10 mouse cellular contexts compared by ENCODE assay signal in genomic region chr7:35127001-35127400, GRCm38 (mm10). TPM values are rescaled to one million over a fixed set of nuclear protein-coding genes. Genes with fewer than 3 reads are reported as not detected.
DNase-seq lines count a peak whose midpoint lies in the region; ATAC-seq lines count a peak whose summit lies in the region.
"Had no signal": no experiment of that assay in that cellular context is flagged by ENCODE, and none has a peak within 500 bp of the region (broad histone marks: within the 10 kb centered on the region; RNA-seq: fewer than 3 reads in every experiment).

No protein-coding gene starts in this region.

- DNase-seq in layer of hippocampus, adult 8-10 months (ENCODE audit: low spot score in 2 of 2): peak; percentile 34 to 50
- no peak for DNase-seq in layer of hippocampus, adult 11-12 months (ENCODE audit: low spot score)
- DNase-seq in Muller cell, postnatal 12 days (ENCODE audit: inconsistent ontology term): peak; percentile 22
- peak; percentile 68 for DNase-seq in brain, adult 2 months (ENCODE audit: low read depth, low spot score)
- no peak for DNase-seq in urinary bladder, adult 18-20 months (ENCODE audit: low spot score in 2 of 2)
- DNase-seq: gastrocnemius, postnatal 14 days; thymus, postnatal 14 days had no signal

- ATAC-seq in megakaryocyte, adult 5-6 weeks (ENCODE audit: poor library complexity, severe bottlenecking): peak; percentile 71
- no peak; the same call in 1 of the 2 replicates for ATAC-seq in erythroblast, adult 5-6 weeks (replicated peaks; ENCODE audit: low FRiP score, poor library complexity, severe bottlenecking)

RNA-seq across cellular contexts. Expression of gene Cebpa, which starts 7.9 kb away (rescaled TPM):
- 10 to 100 TPM; 15.4 to 55.7 (median 30.3) TPM for total RNA-seq in layer of hippocampus, adult 8-10 months (2022)
- total RNA-seq in megakaryocyte, adult 5-6 weeks (2015): 48.7 and 57.0 TPM in 2 replicates
- total RNA-seq in megakaryocyte, adult 5-6 weeks (2017): 21.7 and 22.4 TPM in 2 replicates
- total RNA-seq in erythroblast, adult 5-6 weeks (2015; ENCODE audit: low replicate concordance): 11.5 and 20.9 TPM in 2 replicates
- total RNA-seq in erythroblast, adult 5-6 weeks (2017; ENCODE audit: low replicate concordance): 3.5 and 5.7 TPM in 2 replicates

RNA-seq across cellular contexts. Expression of gene Slc7a10, which starts 59.2 kb away (rescaled TPM):
- 10 to 100 TPM; 34.9 to 45.2 (median 40.4) TPM for total RNA-seq in layer of hippocampus, adult 8-10 months (2022)
- total RNA-seq in megakaryocyte, adult 5-6 weeks (2015): not detected in 2 replicates
- not detected in 2 replicates for total RNA-seq in megakaryocyte, adult 5-6 weeks (2017)
- not detected in 2 replicates for total RNA-seq in erythroblast, adult 5-6 weeks (2015; ENCODE audit: low replicate concordance)
- not detected in 2 replicates for total RNA-seq in erythroblast, adult 5-6 weeks (2017; ENCODE audit: low replicate concordance)
- total RNA-seq: neutrophil, adult 5-6 weeks had no signal

Comparison
In these comparisons a context has a peak if more than half of its experiments do, and no peak if none do; other contexts are left out.
1. DNase-seq: peak in layer of hippocampus, adult 8-10 months (2 of 2), Muller cell, postnatal 12 days (single experiment) and brain, adult 2 months (single experiment); none in layer of hippocampus, adult 11-12 months (single experiment) and urinary bladder, adult 18-20 months (0 of 2).
2. RNA of gene Slc7a10, which starts 59.2 kb away (total RNA-seq): 34.9 to 45.2 TPM in layer of hippocampus, adult 8-10 months; not detected in megakaryocyte, adult 5-6 weeks and not detected in erythroblast, adult 5-6 weeks; every median in the first group is over 10 times any median in the second.